Mouse (Mus musculus) lung, adult 2 months (tissue): ENCODE measurements around the gene Ralgds.

Source experiments
- CTCF ChIP-seq: fragments of 200-500 bp; IDR thresholded peaks from 2 replicates; pipeline ENCODE4 v1.5.1; 2011; ENCODE audit warnings: mild to moderate bottlenecking, low read length, control low read depth; ENCODE audit not compliant: insufficient read depth
- POLR2A ChIP-seq: fragments of 200-500 bp; IDR thresholded peaks from 2 replicates; pipeline ENCODE4 v1.6.1; 2011; ENCODE audit warnings: low read depth, mild to moderate bottlenecking, control low read depth, low read length, borderline replicate concordance; ENCODE audit errors: extremely low read depth

DNA sequence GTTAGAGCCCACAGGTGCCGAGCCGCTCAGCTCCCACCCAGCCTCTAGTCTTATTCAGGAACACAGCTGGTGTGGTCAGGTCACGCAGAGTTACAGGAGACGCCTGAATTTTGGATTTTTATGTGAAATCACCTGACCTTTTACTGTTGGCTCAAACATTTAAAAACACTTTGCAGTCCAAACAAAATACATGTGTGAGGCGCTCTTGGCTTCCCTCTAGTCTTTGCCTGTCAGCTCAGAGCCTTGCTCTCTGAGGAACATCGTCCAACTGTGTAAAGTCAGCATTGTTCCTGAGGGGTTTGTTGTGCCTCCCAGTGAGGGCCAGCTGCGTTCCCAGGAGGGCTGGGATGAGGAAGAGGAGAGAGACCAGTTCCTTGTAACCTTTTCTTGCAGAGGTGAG, 17.4 kb downstream of the Ralgds start:
- no peak for TF ChIP-seq CTCF
- no peak for TF ChIP-seq POLR2A
